Mouse (Mus musculus) MEL (cell line): Measurements from ENCODE around the gene Mdh2. TPM values are rescaled to one million over a fixed set of nuclear protein-coding genes. Genes with fewer than 3 reads are reported as not detected.

ENCODE experiments used
- DNase-seq: peaks from one replicate; pipeline ENCODE4 v3.0.0; 2011; ENCODE audit warnings: low read depth, low spot score
- H3K27ac ChIP-seq: 2 replicates; pipeline ENCODE4 v1.5.1; 2012; ENCODE audit warnings: low read depth, mild to moderate bottlenecking, control low read depth, low read length, moderate library complexity; ENCODE audit not compliant: control insufficient read depth
- H3K27me3 ChIP-seq, 2 experiments: fragments of 150-350 bp in 1 of 2; sonication (generic) in 1 of 2; 2 replicates each; pipeline ENCODE4 v1.6.1; 2012; ENCODE audit warnings: low read length in 2 of 2, mild to moderate bottlenecking in 2 of 2, improper control_type of control experiment in 1 of 2, moderate library complexity in 1 of 2; ENCODE audit not compliant: insufficient read depth in 2 of 2, control insufficient read depth in 1 of 2
- H3K36me3 ChIP-seq, 2 experiments: 2 replicates each; pipeline ENCODE4 v1.6.1; 2012 to 2014; ENCODE audit warnings: low read length in 2 of 2, improper control_type of control experiment in 1 of 2, inconsistent platforms in 1 of 2, mild to moderate bottlenecking in 1 of 2; ENCODE audit not compliant: insufficient read depth in 2 of 2, control insufficient read depth in 1 of 2
- H3K4me1 ChIP-seq, 2 experiments: fragments of 150-350 bp in 1 of 2; sonication (generic) in 1 of 2; 2 replicates each; pipeline ENCODE4 v1.6.1; 2012; ENCODE audit warnings: low read length in 2 of 2, improper control_type of control experiment in 1 of 2, mild to moderate bottlenecking in 1 of 2; ENCODE audit not compliant: insufficient read depth in 2 of 2, control insufficient read depth in 1 of 2
- H3K4me3 ChIP-seq, 2 experiments: fragments of 150-350 bp in 1 of 2; sonication (generic) in 1 of 2; 2 replicates each; pipeline ENCODE4 v1.5.1; 2012; ENCODE audit warnings: low read depth in 2 of 2, low read length in 2 of 2, mild to moderate bottlenecking in 2 of 2, moderate library complexity in 2 of 2, control low read depth in 1 of 2, improper control_type of control experiment in 1 of 2; ENCODE audit not compliant: control insufficient read depth in 1 of 2, insufficient read depth in 1 of 2
- H3K79me2 ChIP-seq: 2 replicates; pipeline ENCODE4 v1.6.1; 2012; ENCODE audit warnings: mild to moderate bottlenecking, low read length, moderate library complexity; ENCODE audit not compliant: control insufficient read depth, poor library complexity, insufficient read depth
- H3K9ac ChIP-seq: 2 replicates; pipeline ENCODE4 v1.6.1; 2012; ENCODE audit warnings: low read depth, mild to moderate bottlenecking, control low read depth, low read length, moderate library complexity; ENCODE audit not compliant: control insufficient read depth, poor library complexity, severe bottlenecking
- H3K9me3 ChIP-seq: fragments of 150-350 bp; sonication (generic); replicated peaks from 2 replicates; pipeline ENCODE4 v1.6.1; 2012; ENCODE audit warnings: mild to moderate bottlenecking, low read length, improper control_type of control experiment, moderate library complexity; ENCODE audit not compliant: insufficient read depth
- BHLHE40 ChIP-seq: IDR thresholded peaks from 2 replicates; pipeline ENCODE4 v1.6.1; 2012; ENCODE audit warnings: low read depth, mild to moderate bottlenecking, inconsistent platforms, low read length, improper control_type of control experiment, borderline replicate concordance
- CHD1 ChIP-seq: IDR thresholded peaks from 2 replicates; pipeline ENCODE4 v1.6.1; 2012; ENCODE audit warnings: low read depth, mild to moderate bottlenecking, inconsistent platforms, low read length, improper control_type of control experiment
- CHD2 ChIP-seq: IDR thresholded peaks from 2 replicates; pipeline ENCODE4 v1.6.1; 2011; ENCODE audit warnings: low read length, improper control_type of control experiment
- CTCF ChIP-seq, 3 experiments: IDR thresholded peaks in 2 of 3; conservative IDR thresholded peaks in 1 of 3; 2 replicates each; pipeline ENCODE4 v1.5.1; 2011 to 2012; ENCODE audit warnings: low read length in 3 of 3, low read depth in 2 of 3, mild to moderate bottlenecking in 2 of 3, improper control_type of control experiment in 1 of 3, inconsistent platforms in 1 of 3, mixed read lengths in 1 of 3, moderate library complexity in 1 of 3; ENCODE audit not compliant: control insufficient read depth in 1 of 3, insufficient read depth in 1 of 3, poor library complexity in 1 of 3, severe bottlenecking in 1 of 3
- ELF1 ChIP-seq: IDR thresholded peaks from 2 replicates; pipeline ENCODE4 v1.6.1; 2014; ENCODE audit warnings: low read depth, mild to moderate bottlenecking, inconsistent platforms, low read length, improper control_type of control experiment, moderate library complexity
- EP300 ChIP-seq, 2 experiments: IDR thresholded peaks; 2 replicates each; pipeline ENCODE4 v1.6.1; 2011; ENCODE audit warnings: improper control_type of control experiment in 2 of 2, low read length in 2 of 2, low read depth in 1 of 2, mild to moderate bottlenecking in 1 of 2
- ETS1 ChIP-seq: IDR thresholded peaks from 2 replicates; pipeline ENCODE4 v1.6.1; 2012; ENCODE audit warnings: low read depth, mild to moderate bottlenecking, inconsistent platforms, low read length, improper control_type of control experiment, moderate library complexity
- GABPA ChIP-seq: IDR thresholded peaks from 2 replicates; pipeline ENCODE4 v1.6.1; 2012; ENCODE audit warnings: low read depth, mild to moderate bottlenecking, inconsistent platforms, low read length, improper control_type of control experiment, moderate library complexity
- GATA1 ChIP-seq: IDR thresholded peaks from 2 replicates; pipeline ENCODE4 v1.6.1; 2011; ENCODE audit warnings: low read depth, low read length, improper control_type of control experiment
- HCFC1 ChIP-seq: IDR thresholded peaks from 2 replicates; pipeline ENCODE4 v1.6.1; 2012; ENCODE audit warnings: low read depth, mild to moderate bottlenecking, inconsistent platforms, low read length, improper control_type of control experiment, moderate library complexity
- JUND ChIP-seq: IDR thresholded peaks from 2 replicates; pipeline ENCODE4 v1.6.1; 2011; ENCODE audit warnings: low read depth, mild to moderate bottlenecking, improper control_type of control experiment, low read length
- KAT2A ChIP-seq: conservative IDR thresholded peaks from 2 replicates; pipeline ENCODE4 v1.6.1; 2012; ENCODE audit warnings: low read depth, low read length, improper control_type of control experiment, inconsistent platforms
- MAFK ChIP-seq: IDR thresholded peaks from 2 replicates; pipeline ENCODE4 v1.6.1; 2011; ENCODE audit warnings: low read depth, mild to moderate bottlenecking, low read length, improper control_type of control experiment, borderline replicate concordance
- MAX ChIP-seq: IDR thresholded peaks from 2 replicates; pipeline ENCODE4 v1.6.1; 2011; ENCODE audit warnings: low read length, improper control_type of control experiment
- MAZ ChIP-seq: IDR thresholded peaks from 2 replicates; pipeline ENCODE4 v1.6.1; 2012; ENCODE audit warnings: low read depth, mild to moderate bottlenecking, inconsistent platforms, low read length, improper control_type of control experiment
- MEF2A ChIP-seq: IDR thresholded peaks from 2 replicates; pipeline ENCODE4 v1.6.1; 2014; ENCODE audit warnings: low read depth, mild to moderate bottlenecking, inconsistent platforms, low read length, improper control_type of control experiment; ENCODE audit not compliant: poor library complexity, insufficient replicate concordance, severe bottlenecking; ENCODE audit errors: extremely low read depth
- MXI1 ChIP-seq: IDR thresholded peaks from 2 replicates; pipeline ENCODE4 v1.6.1; 2011; ENCODE audit warnings: mild to moderate bottlenecking, low read depth, low read length, improper control_type of control experiment
- MYB ChIP-seq: IDR thresholded peaks from 2 replicates; pipeline ENCODE4 v1.6.1; 2011; ENCODE audit warnings: mild to moderate bottlenecking, low read depth, low read length, improper control_type of control experiment
- MYC ChIP-seq: IDR thresholded peaks from 2 replicates; pipeline ENCODE4 v1.6.1; 2011; ENCODE audit warnings: low read depth, mild to moderate bottlenecking, low read length, improper control_type of control experiment, moderate library complexity
- NELFE ChIP-seq: IDR thresholded peaks from 2 replicates; pipeline ENCODE4 v1.6.1; 2011; ENCODE audit warnings: low read depth, low read length, improper control_type of control experiment
- NRF1 ChIP-seq: IDR thresholded peaks from 2 replicates; pipeline ENCODE4 v1.6.1; 2014; ENCODE audit warnings: low read depth, mild to moderate bottlenecking, inconsistent platforms, low read length, improper control_type of control experiment, moderate library complexity; ENCODE audit not compliant: poor library complexity, insufficient read depth, severe bottlenecking
- POLR2AphosphoS5 ChIP-seq: IDR thresholded peaks from 2 replicates; pipeline ENCODE4 v1.6.1; 2012; ENCODE audit warnings: low read depth, borderline replicate concordance, mild to moderate bottlenecking, inconsistent platforms, low read length, moderate library complexity, mixed read lengths
- RAD21 ChIP-seq: IDR thresholded peaks from 2 replicates; pipeline ENCODE4 v1.6.1; 2011; ENCODE audit warnings: mild to moderate bottlenecking, low read depth, low read length, improper control_type of control experiment
- RCOR1 ChIP-seq: IDR thresholded peaks from 2 replicates; pipeline ENCODE4 v1.6.1; 2012; ENCODE audit warnings: low read depth, mild to moderate bottlenecking, inconsistent platforms, low read length, improper control_type of control experiment
- SIN3A ChIP-seq: IDR thresholded peaks from 2 replicates; pipeline ENCODE4 v1.6.1; 2012; ENCODE audit warnings: low read length, improper control_type of control experiment, inconsistent platforms
- SMC3 ChIP-seq: IDR thresholded peaks from 2 replicates; pipeline ENCODE4 v1.6.1; 2011; ENCODE audit warnings: low read depth, low read length, improper control_type of control experiment
- TAL1 ChIP-seq: IDR thresholded peaks from 2 replicates; pipeline ENCODE4 v1.6.1; 2012; ENCODE audit warnings: mild to moderate bottlenecking, inconsistent platforms, low read length, moderate library complexity, mixed read lengths
- TBP ChIP-seq: IDR thresholded peaks from 2 replicates; pipeline ENCODE4 v1.8.0; 2011; ENCODE audit warnings: low read depth, low read length, improper control_type of control experiment
- TCF12 ChIP-seq: IDR thresholded peaks from 2 replicates; pipeline ENCODE4 v1.6.1; 2014; ENCODE audit warnings: low read depth, mild to moderate bottlenecking, inconsistent platforms, low read length, improper control_type of control experiment, moderate library complexity
- UBTF ChIP-seq: IDR thresholded peaks from 2 replicates; pipeline ENCODE4 v1.6.1; 2012; ENCODE audit warnings: low read depth, mild to moderate bottlenecking, inconsistent platforms, low read length, improper control_type of control experiment, moderate library complexity, borderline replicate concordance; ENCODE audit not compliant: insufficient read depth
- USF1 ChIP-seq: IDR thresholded peaks from 2 replicates; pipeline ENCODE4 v1.6.1; 2014; ENCODE audit warnings: low read depth, mild to moderate bottlenecking, inconsistent platforms, low read length, improper control_type of control experiment, moderate library complexity
- USF2 ChIP-seq, 2 experiments: IDR thresholded peaks; 2 replicates each; pipeline ENCODE4 v1.6.1; 2011 to 2012; ENCODE audit warnings: improper control_type of control experiment in 2 of 2, low read length in 2 of 2, borderline replicate concordance in 1 of 2, inconsistent platforms in 1 of 2, low read depth in 1 of 2, mild to moderate bottlenecking in 1 of 2; ENCODE audit not compliant: insufficient read depth in 1 of 2
- ZC3H11A ChIP-seq: IDR thresholded peaks from 2 replicates; pipeline ENCODE4 v1.6.1; 2012; ENCODE audit warnings: low read depth, mild to moderate bottlenecking, inconsistent platforms, low read length, improper control_type of control experiment
- ZKSCAN1 ChIP-seq: IDR thresholded peaks from 2 replicates; pipeline ENCODE4 v1.6.1; 2012; ENCODE audit warnings: low read depth, mild to moderate bottlenecking, inconsistent platforms, low read length, improper control_type of control experiment, moderate library complexity
- ZMIZ1 ChIP-seq: IDR thresholded peaks from 2 replicates; pipeline ENCODE4 v1.6.1; 2012; ENCODE audit warnings: low read depth, mild to moderate bottlenecking, inconsistent platforms, low read length, improper control_type of control experiment, moderate library complexity
- ZNF384 ChIP-seq: IDR thresholded peaks from 2 replicates; pipeline ENCODE4 v1.6.1; 2012; ENCODE audit warnings: low read depth, mild to moderate bottlenecking, inconsistent platforms, low read length, improper control_type of control experiment
- polyA plus RNA-seq, 2 experiments: library from polyadenylated mRNA; stranded (reverse) in 1 of 2; unstranded in 1 of 2; fragments of >175 nt in 1 of 2; fragments of >200 nt in 1 of 2; gene quantifications; 2 replicates each; pipeline versions ENCODE4 v1.2.1 to v1.2.4; 2012; ENCODE audit warnings: low replicate concordance in 2 of 2, low read depth in 1 of 2; ENCODE audit not compliant: insufficient read length in 2 of 2, insufficient read depth in 1 of 2, missing spikeins in 1 of 2
- total RNA-seq: library from RNA; depleted of rRNA; stranded (reverse); fragments of 300-350 nt; gene quantifications from 2 replicates; pipeline ENCODE4 v1.2.3, GENCODE M21; 2012

The Mdh2 gene
- total and polyA plus RNA-seq, 3 experiments = 207 to 1,097 (median 465) TPM

- peaks cover 9 to 23% of the 10 kb centered on the region in 2 experiments for H3K27me3 ChIP-seq
- TF ChIP-seq POLR2AphosphoS5 (no peak), ELF1 (0 out of 2 replicates have a peak, but pooled peaks have one; percentile 27), ZKSCAN1 (no peak), CTCF (IDR thresholded peaks at IDR 0.05 in 2 of 3, conservative IDR thresholded peaks at IDR 0.05 in 1 of 3; ENCODE audit: control insufficient read depth in 1 of 3, insufficient read depth in 1 of 3, low read depth in 2 of 3, low read length in 3 of 3, poor library complexity in 1 of 3, severe bottlenecking in 1 of 3) (peak in 2 of 3 experiments; percentile 76 to 97), TBP (0 out of 2 replicates have a peak, but pooled peaks have one; percentile 40), MAFK (no peak), TAL1 (no peak), RAD21 (peak; percentile 37), JUND (no peak), SIN3A (peak; percentile 98), TCF12 (peak; percentile 26; the same call in 1 of the 2 replicates), KAT2A (no peak), MEF2A (no peak), ETS1 (no peak), MAX (no peak), CHD2 (no peak), SMC3 (peak; percentile 77), GATA1 (no peak), USF2 (IDR thresholded peaks at IDR 0.05; ENCODE audit: borderline replicate concordance in 1 of 2, insufficient read depth in 1 of 2, low read depth in 1 of 2, low read length in 2 of 2) (no peak), ZMIZ1 (no peak), HCFC1 (peak; percentile 84), MXI1 (peak; percentile 86), USF1 (no peak), MAZ (no peak), EP300 (IDR thresholded peaks at IDR 0.05; ENCODE audit: low read depth in 1 of 2, low read length in 2 of 2) (no peak), RCOR1 (no peak), MYB (no peak), ZNF384 (0 out of 2 replicates have a peak, but pooled peaks have one; percentile 50), NRF1 (no peak), GABPA (peak; percentile 85; the same call in 1 of the 2 replicates), BHLHE40 (no peak), NELFE (no peak), MYC (no peak), UBTF (no peak), ZC3H11A (0 out of 2 replicates have a peak, but pooled peaks have one; percentile 19), CHD1 (no peak)
- TF ChIP-seq, all 39 proteins: peak for 12
- Histone ChIP-seq H3K9ac (no peak within 1 kb of the TSS), H3K36me3 (no peaks in the 10 kb centered on the region), H3K4me3 (no peak within 1 kb of the TSS), H3K79me2 (no peaks in the 10 kb centered on the region), H3K4me1 (no peaks in the 10 kb centered on the region), H3K9me3 (no peaks in the 10 kb centered on the region), H3K27ac (no peak within 1 kb of the TSS)
- peak; percentile 91 for DNase-seq
Observed at GRCm38 (mm10) chr5:135806555-135807262, 28.4 kb downstream of the Mdh2 start, which contains the start of gene Srrm3. TSS of gene Srrm3 (plus strand) at chr5:135806890.
